Mouse (Mus musculus) neutrophil, adult 5-6 weeks (primary cell): ENCODE data around the gene Ufc1. TPM values are rescaled to one million over a fixed set of nuclear protein-coding genes. Genes with fewer than 3 reads are reported as not detected.

Source experiments
- ATAC-seq: fragments of 151-379, 151-347 bp; 2 replicates; pipeline ENCODE4 v1.8.0; 2017; ENCODE audit warnings: mild to moderate bottlenecking, moderate TSS enrichment; ENCODE audit not compliant: insufficient number of reproducible peaks, poor library complexity, low FRiP score, severe bottlenecking; ENCODE audit errors: extremely low read depth
- total RNA-seq: library from RNA; stranded (forward); fragments of 200-1000 nt; gene quantifications from 2 replicates; pipeline ENCODE4 v1.2.3, GENCODE M21; 2017

Gene Ufc1
- total RNA-seq, 1 experiment from 2014 or later: 39.7 TPM

- no peak for ATAC-seq
These were observed 19.6 kb downstream of the Ufc1 start for GRCm38 (mm10) chr1:171275144-171275734.

GRCm38 (mm10) chr1:171274171-171274570 is 20.7 kb downstream of the Ufc1 start:
- peak; percentile 53 for ATAC-seq

GRCm38 (mm10) chr1:171272086-171272485 is 22.7 kb downstream of the Ufc1 start:
- 0 out of 2 replicates have a peak, but pooled peaks have one; percentile 13 for ATAC-seq

- ATAC-seq: no peak
These were observed 23.2 kb downstream of the Ufc1 start for GRCm38 (mm10) chr1:171271622-171272021.

- ATAC-seq: no peak
These were observed 23.6 kb downstream of the Ufc1 start for GRCm38 (mm10) chr1:171271196-171271595.

GRCm38 (mm10) chr1:171270573-171270900 is 24.3 kb downstream of the Ufc1 start:
- ATAC-seq: peak; percentile 14; the same call in 1 of the 2 replicates

GRCm38 (mm10) chr1:171269848-171270572 is 24.8 kb downstream of the Ufc1 start, which contains the start of gene B4galt3:
Gene B4galt3, plus strand, starts transcription at chr1:171270328.
- ATAC-seq: peak; percentile 88

GRCm38 (mm10) chr1:171268341-171268740 is 26.5 kb downstream of the Ufc1 start:
- no peak for ATAC-seq

- no peak for ATAC-seq
These were observed 28.7 kb downstream of the Ufc1 start for GRCm38 (mm10) chr1:171265971-171266744.

GRCm38 (mm10) chr1:171263666-171264461 is 31.0 kb downstream of the Ufc1 start:
- no peak for ATAC-seq

- no peak for ATAC-seq
These were observed 31.6 kb downstream of the Ufc1 start for GRCm38 (mm10) chr1:171263185-171263611.

- peak; percentile 18; the same call in 1 of the 2 replicates for ATAC-seq
These were observed 32.2 kb downstream of the Ufc1 start for GRCm38 (mm10) chr1:171262594-171263130.

- no peak for ATAC-seq
These were observed 34.5 kb downstream of the Ufc1 start for GRCm38 (mm10) chr1:171260316-171260715.

GRCm38 (mm10) chr1:171258921-171259320 is 35.9 kb downstream of the Ufc1 start:
- no peak for ATAC-seq

- ATAC-seq: no peak
These were observed 37.0 kb downstream of the Ufc1 start for GRCm38 (mm10) chr1:171257781-171258180.

GRCm38 (mm10) chr1:171256937-171257548 is 37.8 kb downstream of the Ufc1 start:
- peak; percentile 55 for ATAC-seq

- ATAC-seq: no peak
These were observed 38.6 kb downstream of the Ufc1 start for GRCm38 (mm10) chr1:171256095-171256818.

GRCm38 (mm10) chr1:171252415-171252814 is 42.4 kb downstream of the Ufc1 start:
- ATAC-seq: no peak
